Mouse (Mus musculus): Measurements from ENCODE around the gene Slc22a6.
A peak's percentile ranks its signal among the peaks of the same experiment; 100 is the strongest.

Gene Slc22a6

GRCm38 (mm10) chr19:8617904-8618303 lies at the start of gene Slc22a6:
Gene Slc22a6, plus strand, starts transcription at chr19:8618039.
- no peak for DNase-seq

GRCm38 (mm10) chr19:8569453-8569863 lies 48.4 kb upstream of the Slc22a6 start:
- DNase-seq = peak; percentile 21

GRCm38 (mm10) chr19:8570341-8571040 lies 47.3 kb upstream of the Slc22a6 start:
- no peak for DNase-seq

- DNase-seq = no peak
Measured at GRCm38 (mm10) chr19:8571746-8572145, 46.1 kb upstream of the Slc22a6 start.

GRCm38 (mm10) chr19:8572485-8572884 lies 45.4 kb upstream of the Slc22a6 start:
- no peak for DNase-seq

- no peak for DNase-seq
Measured at GRCm38 (mm10) chr19:8577432-8577831, 40.4 kb upstream of the Slc22a6 start.

GRCm38 (mm10) chr19:8578293-8578969 lies 39.4 kb upstream of the Slc22a6 start:
- peak; percentile 61 for DNase-seq

GRCm38 (mm10) chr19:8578970-8579342 lies 38.9 kb upstream of the Slc22a6 start:
- DNase-seq = no peak

GRCm38 (mm10) chr19:8585298-8585697 lies 32.5 kb upstream of the Slc22a6 start:
- DNase-seq = no peak

- DNase-seq = no peak
Measured at GRCm38 (mm10) chr19:8585899-8586298, 31.9 kb upstream of the Slc22a6 start.

GRCm38 (mm10) chr19:8586350-8586749 lies 31.5 kb upstream of the Slc22a6 start:
- DNase-seq = no peak

- no peak for DNase-seq
Measured at GRCm38 (mm10) chr19:8587315-8587714, 30.5 kb upstream of the Slc22a6 start.

GRCm38 (mm10) chr19:8590954-8591353 lies 26.9 kb upstream of the Slc22a6 start, which contains the start of gene Slc22a8:
Gene Slc22a8, plus strand, starts transcription at chr19:8591254.
- no peak for DNase-seq

- no peak for DNase-seq
Measured at GRCm38 (mm10) chr19:8592155-8592554, 25.7 kb upstream of the Slc22a6 start.

- DNase-seq = no peak
Measured at GRCm38 (mm10) chr19:8592873-8593408, 24.9 kb upstream of the Slc22a6 start.

GRCm38 (mm10) chr19:8593833-8594232 lies 24.0 kb upstream of the Slc22a6 start:
- no peak for DNase-seq

GRCm38 (mm10) chr19:8594518-8594917 lies 23.3 kb upstream of the Slc22a6 start:
- no peak for DNase-seq

GRCm38 (mm10) chr19:8597269-8597668 lies 20.6 kb upstream of the Slc22a6 start:
- DNase-seq = no peak

- no peak for DNase-seq
Measured at GRCm38 (mm10) chr19:8599229-8599628, 18.6 kb upstream of the Slc22a6 start.

- DNase-seq = no peak
Measured at GRCm38 (mm10) chr19:8601922-8602321, 15.9 kb upstream of the Slc22a6 start.

- DNase-seq = no peak
Measured at GRCm38 (mm10) chr19:8602914-8603313, 14.9 kb upstream of the Slc22a6 start.

GRCm38 (mm10) chr19:8604536-8605240 lies 13.2 kb upstream of the Slc22a6 start:
- no peak for DNase-seq

- no peak for DNase-seq
Measured at GRCm38 (mm10) chr19:8605241-8605558, 12.6 kb upstream of the Slc22a6 start.

Data from lung, postnatal 14 days (tissue).